In the genomic region with DNA sequence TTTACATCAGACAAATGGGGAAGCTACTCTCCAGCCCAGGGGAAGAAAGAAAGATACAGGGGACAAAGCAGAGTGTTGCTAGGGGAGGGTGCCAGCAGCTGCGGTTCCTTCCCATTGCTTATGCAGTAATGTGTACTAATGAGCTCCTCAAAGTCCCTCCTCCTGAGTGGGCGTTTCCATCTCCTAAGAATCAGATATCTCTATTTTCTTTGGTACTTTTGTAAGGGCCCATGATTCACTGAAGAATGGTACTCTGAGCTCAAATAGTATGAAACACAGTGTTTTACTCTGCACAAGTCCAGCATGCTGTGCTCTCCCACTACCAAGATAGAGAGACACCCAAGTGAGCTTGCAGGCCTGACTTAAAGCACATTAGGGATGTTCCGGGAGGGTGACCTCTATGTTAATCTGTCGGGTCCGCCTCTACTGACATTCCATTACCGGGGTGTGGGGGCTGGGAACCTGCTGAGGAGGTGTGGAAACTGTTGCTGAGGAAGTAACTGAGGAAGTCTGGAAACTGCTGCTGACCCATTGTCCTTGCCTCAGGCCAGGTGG, we compare ENCODE assay signal across 13 mouse cellular contexts.
A peak's percentile ranks its signal among the peaks of the same experiment; 100 is the strongest.
DNase-seq lines count a peak whose midpoint lies in the region; ATAC-seq and TF ChIP-seq lines count a peak whose summit lies in the region.
"Had no signal": no experiment of that assay in that cellular context is flagged by ENCODE, and none has a peak within 500 bp of the region (broad histone marks: within the 10 kb centered on the region; RNA-seq: fewer than 3 reads in every experiment).

No protein-coding gene starts in this region.

- H3K4me2 ChIP-seq in forebrain, embryonic 15.5 days (replicated peaks) = no peak overlapping the region
- H3K4me2 ChIP-seq in midbrain, embryonic 11.5 days = no peak overlapping the region
- H3K4me2 ChIP-seq: intestine, embryonic 15.5 days had no signal

- H3K4me3 ChIP-seq in E14TG2a.4 (replicated peaks; ENCODE audit: low read length) = peak overlapping the region; percentile 35; the same call in 1 of the 2 replicates
- no peak overlapping the region for H3K4me3 ChIP-seq in G1E (ENCODE audit: low read depth, low read length)
- no peak overlapping the region for H3K4me3 ChIP-seq in forebrain, embryonic 15.5 days
- no peak overlapping the region for H3K4me3 ChIP-seq in midbrain, embryonic 11.5 days (ENCODE audit: low read depth, low read length)
- H3K4me3 ChIP-seq: intestine, embryonic 15.5 days had no signal

- H3K36me3 ChIP-seq in E14TG2a.4 (ENCODE audit: insufficient read depth, low read length) (peaks cover 34% of the 10 kb centered on the region), G1E (replicated peaks) (no peaks in the 10 kb centered on the region)
- no peaks in the 10 kb centered on the region for H3K36me3 ChIP-seq in forebrain, embryonic 15.5 days
- no peaks in the 10 kb centered on the region for H3K36me3 ChIP-seq in midbrain, embryonic 11.5 days (ENCODE audit: control insufficient read depth, insufficient read depth, low read length)
- H3K36me3 ChIP-seq: intestine, embryonic 15.5 days had no signal

- no peak overlapping the region for H3K9ac ChIP-seq in forebrain, embryonic 15.5 days (replicated peaks)
- no peak overlapping the region for H3K9ac ChIP-seq in midbrain, embryonic 11.5 days (ENCODE audit: low read length)
- H3K9ac ChIP-seq: intestine, embryonic 15.5 days; liver, embryonic 14.5 days had no signal

- 13% methylated on average over 6 of the region's 6 CpGs for WGBS in forebrain, embryonic 15.5 days
- 17% methylated on average over 6 of the region's 6 CpGs for WGBS in midbrain, embryonic 11.5 days

- no peak overlapping the region for H3K27ac ChIP-seq in forebrain, embryonic 15.5 days (replicated peaks)
- H3K27ac ChIP-seq in midbrain, embryonic 11.5 days (ENCODE audit: low read depth, low read length) = no peak overlapping the region; the same call in 1 of the 2 replicates
- H3K27ac ChIP-seq: intestine, embryonic 15.5 days; liver, embryonic 14.5 days had no signal

- peaks cover 11% of the 10 kb centered on the region for H3K9me3 ChIP-seq in E14TG2a.4 (ENCODE audit: low read length)
- no peaks in the 10 kb centered on the region for H3K9me3 ChIP-seq in G1E (replicated peaks)
- no peaks in the 10 kb centered on the region for H3K9me3 ChIP-seq in forebrain, embryonic 15.5 days
- no peaks in the 10 kb centered on the region for H3K9me3 ChIP-seq in midbrain, embryonic 11.5 days (ENCODE audit: control insufficient read depth, low read length)
- H3K9me3 ChIP-seq: intestine, embryonic 15.5 days had no signal

- ATAC-seq in G1E (ENCODE audit: extremely low read depth, insufficient number of reproducible peaks, low FRiP score, poor library complexity, severe bottlenecking) = peak; percentile 28
- ATAC-seq in forebrain, embryonic 15.5 days (replicated peaks) = peak; percentile 38; the same call in 1 of the 2 replicates
- ATAC-seq in midbrain, embryonic 11.5 days (ENCODE audit: low FRiP score) = peak; percentile 86
- no peak for ATAC-seq in monocyte, adult 5-6 weeks (replicated peaks; ENCODE audit: insufficient number of reproducible peaks, low FRiP score, low TSS enrichment, poor library complexity, severe bottlenecking)
- ATAC-seq: intestine, embryonic 15.5 days had no signal

- TF ChIP-seq CTCF in E14TG2a.4 (conservative IDR thresholded peaks at IDR 0.05; ENCODE audit: low read length) (no peak), G1E (IDR thresholded peaks at IDR 0.05; ENCODE audit: low read depth, low read length) (no peak)

- H3K4me1 ChIP-seq in E14TG2a.4 (replicated peaks; ENCODE audit: low read depth, low read length) = peaks cover 73% of the 10 kb centered on the region
- H3K4me1 ChIP-seq in G1E (ENCODE audit: insufficient read depth, low read depth, low read length) = peaks cover 53% of the 10 kb centered on the region
- peaks cover 19% of the 10 kb centered on the region; the same call in 1 of the 2 replicates for H3K4me1 ChIP-seq in forebrain, embryonic 15.5 days
- H3K4me1 ChIP-seq in midbrain, embryonic 11.5 days (ENCODE audit: control insufficient read depth, insufficient read depth, low read length) = no peaks in the 10 kb centered on the region
- H3K4me1 ChIP-seq: intestine, embryonic 15.5 days had no signal

- no peak for DNase-seq in G1E (ENCODE audit: low spot score)
- DNase-seq in midbrain, embryonic 11.5 days (ENCODE audit: low spot score, missing footprints) = peak; percentile 85
- no peak for DNase-seq in left cerebral cortex, adult 8-10 months (ENCODE audit: low spot score in 2 of 2)
- DNase-seq in right cerebral cortex, adult 18-20 months = no peak
- DNase-seq in layer of hippocampus, adult 18-20 months (ENCODE audit: low spot score in 2 of 2) = no peak
- DNase-seq: adrenal gland, adult 2 months; gastrocnemius, postnatal 25 days; thymus, adult 18-20 months had no signal

- no peaks in the 10 kb centered on the region for H3K27me3 ChIP-seq in E14TG2a.4 (ENCODE audit: insufficient read depth, low read length)
- no peaks in the 10 kb centered on the region for H3K27me3 ChIP-seq in G1E (ENCODE audit: insufficient read depth, low read length)
- no peaks in the 10 kb centered on the region for H3K27me3 ChIP-seq in forebrain, embryonic 15.5 days
- no peaks in the 10 kb centered on the region for H3K27me3 ChIP-seq in midbrain, embryonic 11.5 days (ENCODE audit: control insufficient read depth, insufficient read depth, low read length)
- H3K27me3 ChIP-seq: intestine, embryonic 15.5 days had no signal
